Mouse (Mus musculus) embryo, embryonic 11.5 days (tissue): Measurements from ENCODE around the gene Aldh4a1.

Experiments used
- DNase-seq: peaks from one replicate; pipeline ENCODE4 v3.0.0-alpha.2; 2012; ENCODE audit warnings: low read depth, low spot score

Gene Aldh4a1

DNA sequence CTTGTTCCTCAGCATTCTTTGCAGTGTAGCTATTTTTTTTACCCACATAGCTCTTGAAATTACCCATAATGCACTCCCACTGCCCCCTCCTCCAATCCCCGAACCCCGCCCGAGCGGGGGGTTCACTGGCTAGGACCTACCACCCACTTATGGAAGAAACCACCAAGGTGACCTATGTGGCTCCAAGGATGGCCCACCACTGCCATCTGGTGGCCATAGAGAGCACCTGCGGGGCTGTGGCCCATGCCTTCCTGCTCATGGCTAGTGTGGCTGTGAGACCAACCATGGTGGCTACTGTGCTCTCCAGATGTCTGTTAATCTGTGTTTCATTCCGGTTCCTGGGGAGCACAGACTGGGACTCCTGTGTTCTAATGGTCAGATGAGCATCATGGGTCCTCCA, 47.2 kb downstream of the Aldh4a1 start:
- peak; percentile 63 for DNase-seq

DNA sequence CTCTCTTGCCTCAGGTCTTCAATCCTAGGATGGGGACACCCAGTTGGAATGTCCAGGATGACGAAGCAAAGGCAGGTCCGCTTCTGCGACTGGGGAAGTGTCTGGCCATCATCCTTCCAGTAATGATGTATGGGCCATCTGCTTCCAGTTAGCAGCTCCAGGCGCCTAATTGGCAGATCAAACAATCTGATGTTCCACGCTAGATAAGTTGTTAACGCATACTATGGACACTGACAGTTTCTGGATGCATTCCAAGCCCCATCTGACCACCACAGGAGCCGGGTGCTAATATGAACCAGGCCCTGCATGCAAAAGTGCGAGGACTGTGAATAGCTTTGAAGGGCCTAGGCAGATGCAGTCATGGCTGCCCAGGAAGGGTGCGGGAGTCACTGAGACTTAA, 53.0 kb downstream of the Aldh4a1 start:
- no peak for DNase-seq

DNA sequence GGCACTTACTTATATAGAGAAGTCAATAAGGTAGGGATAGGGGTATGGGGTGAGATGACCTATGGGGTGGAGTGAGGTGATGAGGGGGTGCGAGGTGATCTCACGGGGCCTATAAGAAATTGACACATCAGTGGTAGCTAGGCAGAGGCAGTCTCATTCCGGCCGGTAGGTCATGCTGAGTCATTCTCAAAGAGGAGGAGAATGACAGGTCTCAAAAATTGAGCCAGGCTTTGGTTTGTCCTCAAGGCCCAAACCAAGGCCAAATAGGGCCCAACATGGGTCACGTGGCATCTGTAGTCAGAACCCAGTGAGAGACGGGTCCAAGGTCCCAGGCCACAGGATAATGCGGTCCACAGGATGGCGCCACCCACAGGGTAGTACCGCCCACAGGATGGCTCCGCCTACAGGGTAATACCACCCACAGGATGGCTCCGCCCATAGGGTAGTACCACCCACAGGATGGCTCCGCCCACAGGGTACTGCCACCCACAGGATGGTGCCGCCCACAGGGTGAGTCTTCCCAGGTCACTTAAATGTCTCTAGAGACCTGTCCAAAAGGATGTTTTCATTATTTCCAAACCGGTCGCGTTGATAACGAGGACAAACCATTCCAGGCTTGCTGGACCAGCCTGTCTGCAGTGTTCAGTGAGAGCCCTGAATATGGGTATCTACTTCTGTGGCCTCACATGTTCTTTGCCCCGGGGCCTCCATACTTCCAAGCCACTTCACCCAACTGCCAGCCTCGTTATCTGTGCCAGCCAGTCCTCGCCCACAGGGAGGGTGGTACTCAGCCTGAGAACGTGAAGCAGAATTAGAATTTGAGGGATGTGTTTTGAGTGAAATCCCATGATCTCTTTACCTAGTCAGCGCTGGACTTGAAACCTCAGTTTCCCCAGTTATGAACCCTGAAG, 61.3 kb downstream of the Aldh4a1 start:
- no peak for DNase-seq

DNA sequence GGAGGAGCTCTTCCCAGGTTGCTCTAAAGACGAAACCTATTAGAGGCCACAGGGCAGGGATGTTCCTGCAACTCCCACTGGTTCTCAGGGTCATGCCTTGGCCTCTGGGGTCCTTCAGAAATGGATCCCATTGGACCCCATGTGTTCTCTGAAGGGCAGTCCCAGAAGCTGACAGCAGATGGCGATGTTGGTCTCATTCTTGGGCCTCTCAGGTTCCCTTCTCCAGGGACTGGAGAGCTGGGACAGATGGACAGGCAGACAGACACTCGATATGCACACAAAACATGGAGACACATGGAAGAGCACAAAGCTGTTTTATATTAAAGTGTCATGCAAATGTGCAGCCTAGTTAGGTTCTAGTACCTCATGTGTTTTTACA, 62.0 kb downstream of the Aldh4a1 start:
- DNase-seq, result peak; percentile 57

DNA sequence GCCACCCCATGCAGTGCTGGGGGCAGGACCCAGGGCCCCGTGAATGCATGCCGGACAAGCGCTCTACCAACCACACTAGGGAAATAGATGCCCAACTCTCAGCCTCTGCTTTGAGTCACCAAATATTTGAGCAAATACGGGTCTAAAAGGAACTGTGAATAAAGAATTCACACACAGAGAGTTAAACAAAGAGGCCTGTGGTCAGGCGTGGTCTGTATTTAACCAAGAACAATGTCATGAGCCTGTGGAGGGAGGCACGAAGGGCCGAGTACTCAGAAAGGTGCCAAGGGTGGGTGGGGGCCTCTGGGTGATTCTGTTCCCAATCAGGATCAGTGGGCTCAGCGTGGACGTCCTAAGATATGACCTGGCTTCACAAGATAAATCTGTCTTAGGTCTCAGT, 65.4 kb downstream of the Aldh4a1 start:
- no peak for DNase-seq

DNA sequence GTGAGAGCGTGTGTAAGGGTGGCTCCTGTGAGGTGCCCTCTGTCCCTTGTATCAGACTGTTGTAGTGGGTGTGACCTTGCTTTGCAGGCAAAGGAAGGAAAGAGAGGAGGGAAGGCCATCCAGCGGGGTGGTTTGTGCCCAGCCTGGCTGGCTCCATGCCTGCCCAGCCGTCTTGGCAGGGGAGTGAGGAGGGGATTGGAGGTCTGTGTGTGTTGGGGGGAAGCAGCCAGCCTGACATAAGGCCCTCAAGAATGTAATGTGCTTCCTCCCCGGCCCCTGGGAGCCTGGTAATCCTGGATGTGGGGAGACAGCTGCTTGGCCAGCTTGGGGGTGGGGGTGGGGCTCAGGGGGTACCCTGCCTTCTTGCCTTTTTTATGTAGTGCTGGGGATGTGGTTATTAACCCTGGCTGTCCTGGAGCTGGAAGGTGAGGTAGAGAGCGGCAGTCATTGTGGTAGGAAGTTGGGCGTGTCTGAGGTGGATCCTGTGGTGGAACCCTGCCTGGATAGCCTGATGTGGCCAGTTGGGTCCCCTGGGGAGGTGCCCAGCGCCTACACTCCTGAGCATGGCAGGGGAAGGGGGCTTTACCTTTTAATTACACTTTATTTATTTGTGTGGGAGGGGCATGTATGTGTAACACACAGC, 67.1 kb downstream of the Aldh4a1 start:
- DNase-seq, result no peak

DNA sequence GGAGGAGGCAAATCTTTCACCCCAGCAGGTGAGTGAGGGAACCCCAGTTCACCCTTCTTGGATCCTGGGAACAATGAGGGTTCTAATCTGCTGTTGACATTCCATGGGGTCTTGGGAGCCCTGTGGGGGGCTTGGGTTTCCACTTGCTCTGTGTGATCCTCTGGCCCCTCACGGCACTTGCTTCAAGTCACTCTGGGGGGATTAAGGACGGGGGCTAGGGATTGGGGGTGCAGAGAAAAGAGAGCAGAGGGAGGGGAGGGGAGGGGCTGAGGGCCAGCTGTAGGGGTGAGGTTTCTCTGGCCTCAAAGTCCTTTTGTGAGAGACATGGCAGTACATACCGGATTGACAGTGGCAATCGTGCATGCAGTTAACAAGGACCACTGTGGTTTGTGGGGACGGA, 70.6 kb downstream of the Aldh4a1 start:
- no peak for DNase-seq

DNA sequence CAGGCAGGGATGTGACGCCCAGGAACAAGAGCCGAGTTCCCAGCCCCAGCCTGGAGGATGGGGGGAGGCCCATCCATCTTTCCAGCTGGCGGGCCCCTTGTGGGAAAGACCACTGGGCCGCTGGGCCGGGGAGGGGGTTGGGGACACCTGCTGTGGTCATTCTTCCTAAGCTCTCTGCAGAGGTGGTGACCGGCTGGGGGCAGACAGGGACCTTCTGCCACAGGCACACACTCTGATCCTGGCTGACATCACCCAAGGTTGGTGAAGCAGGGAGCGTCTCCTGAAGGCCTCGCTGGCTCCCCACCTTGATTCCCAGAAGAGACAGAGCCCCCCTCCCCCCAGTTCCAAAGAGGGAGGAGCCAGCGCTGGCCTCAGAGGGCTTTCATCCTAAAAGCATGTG, 75.1 kb downstream of the Aldh4a1 start:
- peak; percentile 34 for DNase-seq

DNA sequence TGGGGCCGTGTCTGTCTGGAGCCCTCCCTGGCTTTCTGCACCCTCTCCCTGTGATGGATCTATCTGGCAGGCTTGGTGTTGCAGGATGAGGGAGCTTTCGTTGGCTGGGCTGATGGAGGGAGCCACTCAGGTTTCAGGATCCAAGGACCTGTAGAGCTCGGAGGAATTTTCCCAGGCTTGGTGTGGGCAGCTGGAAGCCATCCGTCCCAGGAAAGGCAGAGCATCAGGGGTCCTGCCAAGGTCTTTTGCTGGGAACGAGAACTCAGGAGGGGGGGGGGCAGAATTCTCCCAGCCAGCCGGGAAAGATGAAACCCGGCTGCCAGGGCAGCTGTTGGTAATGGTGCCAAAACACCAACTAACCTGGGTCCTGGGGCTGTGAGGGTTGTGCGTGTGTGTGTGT, 75.9 kb downstream of the Aldh4a1 start:
- no peak for DNase-seq
